Mouse (Mus musculus): ENCODE data around the gene Olfml2a.
A peak's percentile ranks its signal among the peaks of the same experiment; 100 is the strongest.

Gene Olfml2a

GRCm38 (mm10) chr2:38937396-38937795 is 5.6 kb downstream of the Olfml2a start:
- DNase-seq (ENCODE audit: extremely low read depth, low read depth, low spot score), result no peak

GRCm38 (mm10) chr2:38938007-38938406 is 6.2 kb downstream of the Olfml2a start:
- DNase-seq (ENCODE audit: extremely low read depth, low read depth, low spot score), result no peak

GRCm38 (mm10) chr2:38939047-38939446 is 7.3 kb downstream of the Olfml2a start:
- no peak for DNase-seq (ENCODE audit: extremely low read depth, low read depth, low spot score)

GRCm38 (mm10) chr2:38941426-38941825 is 9.6 kb downstream of the Olfml2a start:
- no peak for DNase-seq (ENCODE audit: extremely low read depth, low read depth, low spot score)

GRCm38 (mm10) chr2:38941898-38942297 is 10.1 kb downstream of the Olfml2a start:
- no peak for DNase-seq (ENCODE audit: extremely low read depth, low read depth, low spot score)

- DNase-seq (ENCODE audit: extremely low read depth, low read depth, low spot score), result no peak
These were observed 11.4 kb downstream of the Olfml2a start for GRCm38 (mm10) chr2:38943161-38943560.

- no peak for DNase-seq (ENCODE audit: extremely low read depth, low read depth, low spot score)
These were observed 12.2 kb downstream of the Olfml2a start for GRCm38 (mm10) chr2:38943977-38944376.

GRCm38 (mm10) chr2:38944460-38945161 is 12.8 kb downstream of the Olfml2a start:
- DNase-seq (ENCODE audit: extremely low read depth, low read depth, low spot score), result no peak

GRCm38 (mm10) chr2:38947566-38947965 is 15.8 kb downstream of the Olfml2a start:
- no peak for DNase-seq (ENCODE audit: extremely low read depth, low read depth, low spot score)

- DNase-seq (ENCODE audit: extremely low read depth, low read depth, low spot score), result peak; percentile 81
These were observed 18.5 kb downstream of the Olfml2a start for GRCm38 (mm10) chr2:38950281-38950719.

- no peak for DNase-seq (ENCODE audit: extremely low read depth, low read depth, low spot score)
These were observed 21.5 kb downstream of the Olfml2a start for GRCm38 (mm10) chr2:38953152-38953883.

GRCm38 (mm10) chr2:38956062-38956461 is 24.3 kb downstream of the Olfml2a start:
- no peak for DNase-seq (ENCODE audit: extremely low read depth, low read depth, low spot score)

GRCm38 (mm10) chr2:38957671-38958223 is 26.0 kb downstream of the Olfml2a start:
- DNase-seq (ENCODE audit: extremely low read depth, low read depth, low spot score), result no peak

- DNase-seq (ENCODE audit: extremely low read depth, low read depth, low spot score), result no peak
These were observed 32.4 kb downstream of the Olfml2a start for GRCm38 (mm10) chr2:38964198-38964597.

GRCm38 (mm10) chr2:38969650-38970049 is 37.9 kb downstream of the Olfml2a start:
- DNase-seq (ENCODE audit: extremely low read depth, low read depth, low spot score), result no peak

- DNase-seq (ENCODE audit: extremely low read depth, low read depth, low spot score), result no peak
These were observed 38.3 kb downstream of the Olfml2a start for GRCm38 (mm10) chr2:38970057-38970456.

GRCm38 (mm10) chr2:38973223-38973622 is 41.4 kb downstream of the Olfml2a start:
- DNase-seq (ENCODE audit: extremely low read depth, low read depth, low spot score), result no peak

- DNase-seq (ENCODE audit: extremely low read depth, low read depth, low spot score), result no peak
These were observed 41.9 kb downstream of the Olfml2a start for GRCm38 (mm10) chr2:38973701-38974100.

- no peak for DNase-seq (ENCODE audit: extremely low read depth, low read depth, low spot score)
These were observed 42.4 kb downstream of the Olfml2a start for GRCm38 (mm10) chr2:38974171-38974570.

GRCm38 (mm10) chr2:38975181-38975580 is 43.4 kb downstream of the Olfml2a start:
- peak; percentile 97 for DNase-seq (ENCODE audit: extremely low read depth, low read depth, low spot score)

GRCm38 (mm10) chr2:38975941-38976805 is 44.4 kb downstream of the Olfml2a start:
- DNase-seq (ENCODE audit: extremely low read depth, low read depth, low spot score), result no peak

All from fat pad, adult 2 months (tissue).